Mouse (Mus musculus) midbrain, embryonic 13.5 days (tissue): ENCODE data around the gene Lin54. TPM values are rescaled to one million over a fixed set of nuclear protein-coding genes. Genes with fewer than 3 reads are reported as not detected.

Source experiments
- ATAC-seq: fragments of 200-750 bp; cut with Nextera tagmentation; 2 replicates; pipeline ENCODE4 v1.8.0; 2017; ENCODE audit warnings: mild to moderate bottlenecking, moderate TSS enrichment, moderate library complexity
- H3K27ac ChIP-seq: fragments of 300-500 bp; sonication (generic); 2 replicates; pipeline ENCODE4 v1.5.1; 2015; ENCODE audit warnings: inconsistent platforms, mild to moderate bottlenecking, moderate library complexity
- H3K27me3 ChIP-seq: fragments of 300-500 bp; sonication (generic); 2 replicates; pipeline ENCODE4 v1.6.1; 2015; ENCODE audit warnings: mild to moderate bottlenecking, inconsistent platforms
- H3K36me3 ChIP-seq: fragments of 300-500 bp; sonication (generic); 2 replicates; pipeline ENCODE4 v1.6.1; 2015; ENCODE audit warnings: mild to moderate bottlenecking, inconsistent platforms
- H3K4me1 ChIP-seq: fragments of 300-500 bp; sonication (generic); replicated peaks from 2 replicates; pipeline ENCODE4 v1.6.1; 2015; ENCODE audit warnings: inconsistent platforms
- H3K4me2 ChIP-seq: fragments of 300-500 bp; sonication (generic); replicated peaks from 2 replicates; pipeline ENCODE4 v1.6.1; 2015; ENCODE audit warnings: moderate library complexity, mild to moderate bottlenecking, inconsistent platforms
- H3K4me3 ChIP-seq: fragments of 300-500 bp; sonication (generic); replicated peaks from 2 replicates; pipeline ENCODE4 v1.5.1; 2015; ENCODE audit warnings: mild to moderate bottlenecking, inconsistent platforms
- H3K9ac ChIP-seq: fragments of 300-500 bp; sonication (generic); replicated peaks from 2 replicates; pipeline ENCODE4 v1.6.1; 2015; ENCODE audit warnings: mild to moderate bottlenecking, inconsistent platforms
- H3K9me3 ChIP-seq: fragments of 300-500 bp; sonication (generic); 2 replicates; pipeline ENCODE4 v1.6.1; 2016; ENCODE audit warnings: mild to moderate bottlenecking, inconsistent platforms
- WGBS: fragments of 180-500 bp; shearing (Covaris S2); methylation state at CpG from one replicate; pipeline ENCODE4 v1.1.7; 2015; 5-methylcytosine and 5-hydroxymethylcytosine counted together
- polyA plus RNA-seq: library from polyadenylated mRNA; unstranded; fragments of >200 nt; fragmentation: Nextera tagmentation; extraction: Ambion mirVana; gene quantifications from 2 replicates; pipeline ENCODE4 v1.2.1, GENCODE M21; 2015

The Lin54 gene
- polyA plus RNA-seq, 1 experiment from 2014 or later, result 9.0 TPM

DNA sequence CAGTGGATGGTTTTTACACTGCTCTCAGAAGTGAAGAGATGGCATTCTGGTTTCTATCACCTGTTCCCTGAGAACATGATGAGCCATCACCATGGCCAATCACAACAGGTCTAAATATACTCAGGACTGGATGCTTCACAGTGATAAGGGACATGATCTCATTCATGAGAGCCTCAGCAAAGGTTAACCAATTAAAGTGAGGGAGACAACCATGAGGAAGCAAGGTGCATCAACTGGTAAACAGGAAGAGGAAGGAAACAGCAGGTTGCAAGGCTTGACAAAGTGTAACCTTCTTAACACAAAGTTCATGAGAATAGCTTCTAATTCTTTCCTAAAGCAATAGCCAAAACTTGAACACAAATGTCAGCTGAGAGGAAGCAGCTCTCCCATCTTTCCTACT is 16.9 kb downstream of the Lin54 start:
- H3K4me1 ChIP-seq, result no peaks in the 10 kb centered on the region
- H3K27me3 ChIP-seq, result no peaks in the 10 kb centered on the region
- no peak overlapping the region for H3K4me3 ChIP-seq
- no peak overlapping the region for H3K4me2 ChIP-seq
- H3K27ac ChIP-seq, result no peak overlapping the region
- no peak overlapping the region for H3K9ac ChIP-seq
- no peak for ATAC-seq
- H3K9me3 ChIP-seq, result no peaks in the 10 kb centered on the region
- peaks cover 17% of the 10 kb centered on the region for H3K36me3 ChIP-seq

DNA sequence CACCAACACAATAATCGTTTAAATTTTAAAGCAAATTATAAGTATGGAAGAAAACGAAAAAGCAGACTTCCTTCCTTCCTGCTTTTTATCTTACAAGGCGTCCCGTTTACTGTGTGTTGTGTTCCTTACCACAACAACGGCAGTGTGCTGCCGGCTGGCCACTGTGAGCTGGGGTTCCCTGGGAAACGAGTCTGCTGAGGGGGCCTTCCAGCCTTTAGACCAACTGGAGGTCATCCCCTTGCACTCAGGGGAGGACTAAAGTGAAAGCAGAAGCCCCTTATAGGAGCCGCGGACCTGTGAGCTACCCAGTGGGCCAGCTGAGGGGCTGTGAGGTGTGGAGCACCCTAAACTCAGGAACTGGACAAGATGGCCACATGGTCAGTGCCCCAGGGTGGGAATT is 22.8 kb downstream of the Lin54 start:
- Histone ChIP-seq H3K4me1 (no peaks in the 10 kb centered on the region), H3K27ac (no peak overlapping the region), H3K9ac (no peak overlapping the region), H3K4me3 (no peak overlapping the region), H3K4me2 (no peak overlapping the region), H3K36me3 (peaks cover 28% of the 10 kb centered on the region), H3K27me3 (no peaks in the 10 kb centered on the region), H3K9me3 (no peaks in the 10 kb centered on the region)
- WGBS, result 90% methylated on average over 9 of the region's 9 CpGs
- no peak for ATAC-seq

DNA sequence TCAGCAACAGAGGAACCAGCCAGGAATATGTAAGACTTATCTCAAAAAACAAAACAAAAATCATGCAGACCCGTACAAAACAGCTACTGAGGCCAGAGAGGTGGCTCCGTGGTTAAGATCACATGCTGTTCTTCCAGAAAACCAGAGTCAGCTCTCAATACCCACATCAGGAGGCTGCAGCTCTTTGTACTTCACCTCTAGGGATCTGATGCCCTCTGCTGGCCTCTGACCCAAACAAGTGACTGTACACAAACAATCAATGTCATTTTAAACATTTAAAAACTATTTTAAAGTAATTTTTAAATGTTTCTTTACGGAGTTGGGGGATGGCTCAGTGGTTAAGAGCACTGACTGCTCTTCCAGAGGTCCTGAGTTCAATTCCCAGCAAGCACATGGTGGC is 24.1 kb downstream of the Lin54 start:
- Histone ChIP-seq H3K4me2 (no peak overlapping the region), H3K27me3 (no peaks in the 10 kb centered on the region), H3K9me3 (no peaks in the 10 kb centered on the region), H3K4me3 (no peak overlapping the region), H3K4me1 (no peaks in the 10 kb centered on the region), H3K36me3 (peaks cover 32% of the 10 kb centered on the region), H3K9ac (no peak overlapping the region), H3K27ac (no peak overlapping the region)
- 89% methylated on average over 3 of the region's 3 CpGs for WGBS
- no peak for ATAC-seq

DNA sequence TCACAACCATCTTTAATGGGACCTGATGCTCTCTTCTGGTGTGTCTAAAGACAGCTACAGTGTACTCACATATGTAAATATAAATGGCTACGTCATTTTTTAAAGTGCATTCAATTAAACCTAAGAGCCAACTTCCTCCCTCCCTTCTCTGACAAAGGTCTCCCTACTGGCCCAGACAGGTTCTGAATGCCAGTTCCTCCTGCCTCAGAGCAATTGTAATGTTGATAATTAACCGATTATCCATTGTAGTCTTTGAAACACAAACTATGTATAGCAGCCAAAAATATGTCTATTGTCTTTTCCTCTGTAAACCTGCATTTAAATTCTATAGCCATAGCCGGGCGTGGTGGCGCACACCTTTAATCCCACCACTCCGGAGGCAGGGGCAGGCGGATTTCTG is 33.1 kb downstream of the Lin54 start:
- Histone ChIP-seq H3K4me1 (no peaks in the 10 kb centered on the region), H3K9ac (no peak overlapping the region), H3K4me3 (no peak overlapping the region), H3K27me3 (no peaks in the 10 kb centered on the region), H3K4me2 (no peak overlapping the region), H3K27ac (no peak overlapping the region), H3K9me3 (no peaks in the 10 kb centered on the region), H3K36me3 (peaks cover 1% of the 10 kb centered on the region)
- ATAC-seq, result no peak
- 97% methylated on average over 7 of the region's 7 CpGs for WGBS

DNA sequence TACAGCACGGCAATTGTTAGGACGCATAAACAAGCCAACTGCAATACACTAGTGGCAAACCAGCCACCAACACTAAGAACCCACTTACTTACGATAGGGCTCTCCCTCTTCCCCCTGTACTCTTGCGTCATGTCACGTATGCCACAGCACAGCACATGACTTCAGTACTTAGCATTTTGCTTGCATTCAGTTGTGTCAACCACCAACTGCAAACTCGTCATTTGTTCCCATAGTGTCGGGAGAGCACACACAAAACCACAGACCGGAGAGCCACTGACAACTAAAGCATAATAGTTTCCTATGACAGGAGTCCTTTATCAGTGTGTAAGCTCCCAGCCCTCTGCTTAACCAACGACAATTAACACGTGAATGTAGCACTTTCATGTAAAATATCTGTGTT is 33.8 kb downstream of the Lin54 start:
- WGBS, result 93% methylated on average over 10 of the region's 10 CpGs
- no peak overlapping the region for H3K9ac ChIP-seq
- no peaks in the 10 kb centered on the region for H3K9me3 ChIP-seq
- no peak overlapping the region for H3K27ac ChIP-seq
- no peak overlapping the region for H3K4me3 ChIP-seq
- peaks cover under 1% of the 10 kb centered on the region for H3K36me3 ChIP-seq
- H3K4me2 ChIP-seq, result no peak overlapping the region
- H3K4me1 ChIP-seq, result no peaks in the 10 kb centered on the region
- ATAC-seq, result no peak
- H3K27me3 ChIP-seq, result no peaks in the 10 kb centered on the region

DNA sequence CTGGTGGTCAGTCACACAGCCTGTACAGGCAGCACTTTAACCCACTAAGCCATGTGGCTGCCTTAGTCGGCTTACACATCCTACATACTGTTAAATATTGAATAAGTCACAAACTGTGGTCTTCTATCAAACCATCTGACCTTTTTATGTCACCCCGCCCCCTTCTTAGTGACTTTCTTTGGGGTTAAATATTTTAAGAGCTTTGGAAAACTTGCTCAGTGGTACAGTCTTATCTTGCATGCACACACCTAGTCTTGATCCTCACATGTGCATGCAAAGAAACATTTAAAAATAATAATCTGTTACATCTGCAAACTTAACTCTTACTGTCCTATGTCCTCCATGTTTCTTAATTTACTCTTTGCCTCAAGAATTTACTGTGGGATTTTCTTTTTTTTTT is 38.1 kb downstream of the Lin54 start:
- Histone ChIP-seq H3K9ac (no peak overlapping the region), H3K9me3 (no peaks in the 10 kb centered on the region), H3K4me3 (no peak overlapping the region), H3K27me3 (no peaks in the 10 kb centered on the region), H3K27ac (no peak overlapping the region), H3K4me2 (no peak overlapping the region), H3K4me1 (no peaks in the 10 kb centered on the region), H3K36me3 (peaks cover 28% of the 10 kb centered on the region)
- 90% methylated on average over 2 of the region's 2 CpGs for WGBS
- no peak for ATAC-seq

DNA sequence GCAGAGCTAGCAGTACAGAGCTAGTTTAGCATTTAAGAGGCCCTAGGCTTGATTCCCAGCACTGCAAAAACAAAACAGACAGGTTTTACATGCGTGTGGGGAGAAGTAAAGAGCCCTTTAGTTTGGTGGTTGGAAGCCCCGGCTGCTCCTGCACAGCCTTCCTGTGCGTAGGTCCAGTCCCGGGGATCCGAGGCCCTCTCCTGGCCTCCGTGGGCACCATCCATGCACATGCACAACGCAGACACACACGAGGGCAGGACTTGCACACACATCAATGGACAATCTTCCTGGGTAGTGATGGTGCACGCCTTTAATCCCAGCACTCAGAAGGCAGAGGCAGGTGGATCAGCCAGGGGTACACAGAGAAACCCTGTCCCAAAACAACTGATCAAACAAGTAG is 38.9 kb downstream of the Lin54 start:
- Histone ChIP-seq H3K27ac (no peak overlapping the region), H3K4me1 (no peaks in the 10 kb centered on the region), H3K9ac (no peak overlapping the region), H3K4me2 (no peak overlapping the region), H3K4me3 (no peak overlapping the region), H3K9me3 (no peaks in the 10 kb centered on the region), H3K36me3 (peaks cover 32% of the 10 kb centered on the region), H3K27me3 (no peaks in the 10 kb centered on the region)
- WGBS, result 93% methylated on average over 9 of the region's 9 CpGs
- ATAC-seq, result no peak

DNA sequence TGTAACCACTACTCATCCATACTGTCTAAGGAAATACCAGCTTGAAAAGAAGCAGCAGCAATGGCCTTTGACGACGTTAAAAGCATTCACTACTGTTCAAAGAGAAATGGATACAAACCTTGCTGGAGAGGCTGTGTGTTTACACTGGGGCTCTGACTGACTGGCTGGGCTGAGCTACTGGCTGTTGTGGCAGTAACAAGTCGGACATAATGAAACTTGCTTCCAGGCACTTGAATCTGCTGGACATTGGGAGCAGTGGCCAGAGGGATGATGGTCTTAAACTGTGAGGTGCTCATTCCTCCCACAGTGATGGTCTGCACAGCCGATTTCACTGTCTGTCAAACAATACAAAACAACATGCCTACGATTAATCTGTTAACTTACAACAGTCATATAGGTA is 41.0 kb downstream of the Lin54 start:
- Histone ChIP-seq H3K4me3 (no peak overlapping the region), H3K27ac (no peak overlapping the region), H3K9me3 (no peaks in the 10 kb centered on the region), H3K4me2 (no peak overlapping the region), H3K36me3 (peaks cover 47% of the 10 kb centered on the region), H3K27me3 (no peaks in the 10 kb centered on the region), H3K9ac (no peak overlapping the region), H3K4me1 (no peaks in the 10 kb centered on the region)
- no peak for ATAC-seq
- WGBS, result 93% methylated on average over 5 of the region's 5 CpGs

DNA sequence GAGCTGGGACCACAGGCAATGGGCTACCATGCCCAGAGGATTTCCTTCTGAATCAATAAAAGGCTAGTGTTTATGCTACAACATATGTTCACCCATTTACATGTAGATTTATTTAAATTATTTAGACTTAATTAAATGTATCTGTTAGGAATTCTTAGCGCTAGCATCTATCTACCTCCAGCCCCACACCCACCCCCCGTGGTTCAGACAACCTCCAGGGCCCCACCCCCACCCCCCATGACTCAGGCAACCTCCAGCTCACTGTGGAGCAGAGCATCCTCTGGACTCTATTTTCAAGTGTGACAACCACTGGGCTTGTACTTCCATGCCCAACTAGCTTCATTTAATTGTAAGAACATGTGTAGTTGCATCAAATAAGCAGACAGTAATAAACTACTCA is 48.6 kb downstream of the Lin54 start:
- ATAC-seq, result no peak
- Histone ChIP-seq H3K27me3 (no peaks in the 10 kb centered on the region), H3K36me3 (peaks cover 56% of the 10 kb centered on the region), H3K4me2 (no peak overlapping the region), H3K9me3 (no peaks in the 10 kb centered on the region), H3K27ac (no peak overlapping the region), H3K9ac (no peak overlapping the region), H3K4me3 (no peak overlapping the region), H3K4me1 (no peaks in the 10 kb centered on the region)
- WGBS, result 56% methylated on average over 2 of the region's 2 CpGs

DNA sequence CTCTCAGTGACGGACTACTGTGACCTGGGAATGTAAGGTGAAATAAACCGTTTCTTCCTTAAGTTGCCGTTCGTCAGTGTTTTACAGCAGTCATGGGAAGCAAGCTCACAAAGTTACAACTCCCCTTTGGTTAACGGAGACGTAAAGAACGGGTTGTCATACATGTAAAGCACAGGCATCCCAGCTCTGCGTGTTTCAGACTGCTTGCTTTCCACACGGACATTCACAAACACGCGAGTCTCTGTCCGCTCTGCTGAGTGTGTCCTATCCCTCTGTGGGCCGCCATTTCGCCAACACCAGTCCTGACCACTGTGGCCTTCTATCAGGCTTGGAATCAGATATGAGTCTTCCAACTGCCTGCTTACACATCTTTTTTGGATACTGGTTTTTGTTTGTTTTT is 61.6 kb downstream of the Lin54 start:
- H3K9ac ChIP-seq, result no peak overlapping the region
- 96% methylated on average over 14 of the region's 14 CpGs for WGBS
- no peak for ATAC-seq
- peaks cover 19% of the 10 kb centered on the region for H3K36me3 ChIP-seq
- no peak overlapping the region for H3K4me2 ChIP-seq
- H3K4me1 ChIP-seq, result no peaks in the 10 kb centered on the region
- H3K27ac ChIP-seq, result no peak overlapping the region
- H3K27me3 ChIP-seq, result no peaks in the 10 kb centered on the region
- no peak overlapping the region for H3K4me3 ChIP-seq
- no peaks in the 10 kb centered on the region for H3K9me3 ChIP-seq

DNA sequence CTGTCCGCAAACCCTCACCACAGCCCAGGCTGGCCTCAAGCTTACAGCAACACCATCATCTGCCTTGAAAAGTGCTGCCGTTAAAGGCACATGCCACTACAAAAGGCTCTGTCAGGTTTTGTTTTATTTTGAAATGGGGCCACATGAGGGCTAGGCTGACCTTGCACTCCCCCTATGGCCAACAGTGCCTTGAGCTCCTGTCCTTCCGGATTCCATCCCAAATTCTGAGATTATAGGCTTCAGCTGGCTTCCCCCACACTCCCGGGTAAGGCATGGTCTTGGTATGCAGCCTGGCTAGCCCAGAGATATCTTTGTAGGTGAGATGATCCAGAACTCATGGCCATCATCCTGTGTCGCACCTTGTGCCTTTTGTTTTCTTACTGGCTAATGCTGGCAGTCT is 62.5 kb downstream of the Lin54 start:
- Histone ChIP-seq H3K9ac (no peak overlapping the region), H3K9me3 (no peaks in the 10 kb centered on the region), H3K4me2 (no peak overlapping the region), H3K4me1 (no peaks in the 10 kb centered on the region), H3K36me3 (peaks cover 15% of the 10 kb centered on the region), H3K27ac (no peak overlapping the region), H3K4me3 (no peak overlapping the region), H3K27me3 (no peaks in the 10 kb centered on the region)
- no peak for ATAC-seq
- 95% methylated on average over 5 of the region's 5 CpGs for WGBS

DNA sequence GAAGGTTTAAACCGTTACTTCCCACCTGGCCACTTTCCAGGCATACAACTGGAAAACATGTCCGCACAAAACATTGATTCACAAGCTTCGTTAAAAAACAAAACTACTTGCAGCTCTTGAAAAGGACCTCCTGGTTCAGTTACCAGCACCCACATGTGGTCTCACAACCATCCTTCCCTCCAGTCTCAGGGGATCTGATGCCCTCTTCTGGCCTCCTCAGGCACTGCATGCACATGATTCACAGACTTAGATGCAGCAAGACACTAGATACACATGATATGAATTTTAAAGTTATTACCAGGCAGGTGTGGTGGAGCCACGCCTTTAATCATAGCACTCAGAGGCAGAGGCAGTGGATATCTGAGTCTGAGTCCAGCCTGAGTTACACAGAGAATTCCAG is 63.4 kb downstream of the Lin54 start:
- Histone ChIP-seq H3K36me3 (peaks cover 14% of the 10 kb centered on the region), H3K4me1 (no peaks in the 10 kb centered on the region), H3K9me3 (no peaks in the 10 kb centered on the region), H3K27me3 (no peaks in the 10 kb centered on the region), H3K4me2 (no peak overlapping the region), H3K4me3 (no peak overlapping the region), H3K9ac (no peak overlapping the region), H3K27ac (no peak overlapping the region)
- ATAC-seq, result no peak
- 98% methylated on average over 4 of the region's 4 CpGs for WGBS

DNA sequence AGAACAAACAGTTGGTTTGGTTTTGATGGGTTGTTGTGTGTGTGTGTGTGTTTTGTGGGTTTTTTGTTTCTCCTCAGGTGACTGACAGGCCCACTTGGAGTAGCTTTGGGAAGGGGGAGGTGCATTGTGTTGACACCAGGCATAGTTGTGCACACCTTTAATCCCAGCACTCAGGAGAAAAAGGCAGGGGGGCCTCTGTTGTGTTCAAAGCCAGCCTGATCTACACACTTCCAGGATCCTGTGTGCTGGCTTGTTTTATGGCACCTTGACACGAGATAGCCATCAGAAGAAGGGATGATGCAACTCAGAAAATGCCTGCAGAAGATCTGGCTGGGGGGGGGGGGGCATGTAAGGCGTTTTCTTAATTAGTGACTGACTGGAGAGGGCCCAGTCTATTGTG is 69.5 kb downstream of the Lin54 start:
- Histone ChIP-seq H3K27ac (no peak overlapping the region), H3K9ac (no peak overlapping the region), H3K36me3 (peaks cover 21% of the 10 kb centered on the region), H3K4me2 (peak overlapping the region; percentile 93; the same call in 1 of the 2 replicates), H3K4me1 (peaks cover 36% of the 10 kb centered on the region), H3K9me3 (no peaks in the 10 kb centered on the region), H3K4me3 (no peak overlapping the region), H3K27me3 (no peaks in the 10 kb centered on the region)
- WGBS, result 64% methylated on average over 2 of the region's 2 CpGs
- ATAC-seq, result no peak
